Mouse (Mus musculus): ENCODE measurements around the gene Smim14. TPM values are rescaled to one million over a fixed set of nuclear protein-coding genes. Genes with fewer than 3 reads are reported as not detected.
"Not testable (repeated sequence)": the region's sequence is repeated elsewhere in the genome, so short reads cannot be mapped to it uniquely, and the experiment has no call there.

Smim14 gene
- polyA plus RNA-seq, 1 experiment from 2014 or later, result 45.8 TPM

- H3K4me3 ChIP-seq (replicated peaks), result no peak overlapping the region
- no peak overlapping the region for H3K9ac ChIP-seq
- H3K36me3 ChIP-seq (replicated peaks), result 0 out of 2 replicates have a peak, but pooled peaks cover 25% of the 10 kb centered on the region
- H3K27me3 ChIP-seq, result no peaks in the 10 kb centered on the region
- no peak overlapping the region for H3K27ac ChIP-seq (replicated peaks)
- WGBS (ENCODE audit: insufficient replicate concordance), result 85% methylated on average over 3 of the region's 3 CpGs
- ATAC-seq (ENCODE audit: insufficient read depth), result no peak
- H3K9me3 ChIP-seq (replicated peaks), result no peaks in the 10 kb centered on the region
- H3K4me2 ChIP-seq, result no peak overlapping the region
- H3K4me1 ChIP-seq (replicated peaks), result peaks cover 27% of the 10 kb centered on the region
Measured at GRCm38 (mm10) chr5:65541889-65542288, 4.9 kb upstream of the Smim14 start.

- 76% methylated on average over 3 of the region's 3 CpGs for WGBS (ENCODE audit: insufficient replicate concordance)
- Histone ChIP-seq H3K9ac (no peak overlapping the region), H3K27ac (replicated peaks) (no peak overlapping the region), H3K4me1 (replicated peaks) (peaks cover 33% of the 10 kb centered on the region), H3K4me2 (peak overlapping the region; percentile 67), H3K4me3 (replicated peaks) (no peak overlapping the region), H3K36me3 (replicated peaks) (0 out of 2 replicates have a peak, but pooled peaks cover 20% of the 10 kb centered on the region), H3K9me3 (replicated peaks) (no peaks in the 10 kb centered on the region), H3K27me3 (no peaks in the 10 kb centered on the region)
- no peak for ATAC-seq (ENCODE audit: insufficient read depth)
Measured at GRCm38 (mm10) chr5:65539786-65540185, 2.8 kb upstream of the Smim14 start.

GRCm38 (mm10) chr5:65538829-65539228, 1.8 kb upstream of the Smim14 start:
- 0 out of 2 replicates have a peak, but pooled peaks cover 20% of the 10 kb centered on the region for H3K36me3 ChIP-seq (replicated peaks)
- H3K9ac ChIP-seq, result no peak overlapping the region; the same call in 1 of the 2 replicates
- H3K27ac ChIP-seq (replicated peaks), result no peak overlapping the region
- H3K4me2 ChIP-seq, result peak overlapping the region; percentile 67
- H3K27me3 ChIP-seq, result no peaks in the 10 kb centered on the region
- H3K9me3 ChIP-seq (replicated peaks), result no peaks in the 10 kb centered on the region
- no peak for ATAC-seq (ENCODE audit: insufficient read depth)
- WGBS (ENCODE audit: insufficient replicate concordance), result 30% methylated on average over 4 of the region's 4 CpGs
- H3K4me1 ChIP-seq (replicated peaks), result peaks cover 36% of the 10 kb centered on the region
- H3K4me3 ChIP-seq (replicated peaks), result peak overlapping the region; percentile 45

- H3K4me2 ChIP-seq, result peak overlapping the region; percentile 88
- peak overlapping the region; percentile 98 for H3K9ac ChIP-seq
- WGBS (ENCODE audit: insufficient replicate concordance), result 0% methylated on average over 4 of the region's 4 CpGs
- H3K4me1 ChIP-seq (replicated peaks), result peaks cover 36% of the 10 kb centered on the region
- H3K9me3 ChIP-seq (replicated peaks), result no peaks in the 10 kb centered on the region
- no peak for ATAC-seq (ENCODE audit: insufficient read depth)
- no peaks in the 10 kb centered on the region for H3K27me3 ChIP-seq
- H3K27ac ChIP-seq (replicated peaks), result peak overlapping the region; percentile 96
- peak overlapping the region; percentile 97 for H3K4me3 ChIP-seq (replicated peaks)
- 0 out of 2 replicates have a peak, but pooled peaks cover 13% of the 10 kb centered on the region for H3K36me3 ChIP-seq (replicated peaks)
Measured at GRCm38 (mm10) chr5:65538121-65538520, 1.1 kb upstream of the Smim14 start.

DNA sequence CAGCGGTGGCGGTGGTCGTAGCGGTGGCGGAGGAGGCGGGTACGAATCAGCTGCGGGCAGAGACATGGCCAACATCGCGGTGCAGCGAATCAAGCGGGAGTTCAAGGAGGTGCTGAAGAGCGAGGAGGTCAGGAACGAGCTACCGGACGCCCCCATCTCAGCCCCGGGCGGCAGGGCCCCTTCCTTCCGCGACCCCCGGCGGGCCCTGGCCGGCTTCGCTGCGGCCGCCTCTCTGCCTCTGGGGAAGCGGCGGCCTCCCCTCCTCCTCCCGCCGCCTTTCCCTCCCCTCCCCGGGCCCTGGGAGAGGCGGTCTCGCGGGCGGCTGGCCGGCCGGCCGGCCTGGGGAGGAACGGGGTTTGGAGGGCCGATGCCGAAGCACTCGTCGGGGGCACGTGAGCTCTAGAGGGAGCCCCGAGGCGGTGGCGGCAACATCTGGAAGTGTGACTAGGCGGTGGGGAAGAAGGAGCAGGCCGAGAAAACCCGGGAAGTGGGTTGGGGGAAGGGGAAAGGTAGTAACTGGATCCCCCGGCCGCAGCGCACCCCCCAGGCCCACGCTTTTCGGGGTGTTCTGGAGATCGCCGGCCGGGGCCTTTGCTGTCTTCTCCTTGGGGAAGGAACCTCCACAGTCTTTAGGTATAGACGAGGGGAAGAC, 562 bp upstream of the Smim14 start:
- Histone ChIP-seq H3K9ac (peak overlapping the region; percentile 98), H3K36me3 (replicated peaks) (0 out of 2 replicates have a peak, but pooled peaks cover 10% of the 10 kb centered on the region), H3K27me3 (no peaks in the 10 kb centered on the region), H3K9me3 (replicated peaks) (no peaks in the 10 kb centered on the region), H3K4me1 (replicated peaks) (peaks cover 36% of the 10 kb centered on the region), H3K27ac (replicated peaks) (peak overlapping the region; percentile 96), H3K4me3 (replicated peaks) (peak overlapping the region; percentile 97), H3K4me2 (peak overlapping the region; percentile 88)
- peak; percentile 72 for ATAC-seq (ENCODE audit: insufficient read depth)
- WGBS (ENCODE audit: insufficient replicate concordance), result under 1% methylated on average over 59 of the region's 59 CpGs

GRCm38 (mm10) chr5:65536068-65536465, 917 bp downstream of the Smim14 start:
- Histone ChIP-seq H3K9ac (peak overlapping the region; percentile 98), H3K27ac (replicated peaks) (peak overlapping the region; percentile 96), H3K4me3 (replicated peaks) (peak overlapping the region; percentile 97), H3K4me1 (replicated peaks) (peaks cover 33% of the 10 kb centered on the region), H3K4me2 (peak overlapping the region; percentile 88)
- ATAC-seq (ENCODE audit: insufficient read depth); H3K9me3 ChIP-seq (replicated peaks); H3K27me3 ChIP-seq; H3K36me3 ChIP-seq (replicated peaks): not testable (repeated sequence)
- WGBS (ENCODE audit: insufficient replicate concordance), result 68% methylated on average over 10 of the region's 10 CpGs

DNA sequence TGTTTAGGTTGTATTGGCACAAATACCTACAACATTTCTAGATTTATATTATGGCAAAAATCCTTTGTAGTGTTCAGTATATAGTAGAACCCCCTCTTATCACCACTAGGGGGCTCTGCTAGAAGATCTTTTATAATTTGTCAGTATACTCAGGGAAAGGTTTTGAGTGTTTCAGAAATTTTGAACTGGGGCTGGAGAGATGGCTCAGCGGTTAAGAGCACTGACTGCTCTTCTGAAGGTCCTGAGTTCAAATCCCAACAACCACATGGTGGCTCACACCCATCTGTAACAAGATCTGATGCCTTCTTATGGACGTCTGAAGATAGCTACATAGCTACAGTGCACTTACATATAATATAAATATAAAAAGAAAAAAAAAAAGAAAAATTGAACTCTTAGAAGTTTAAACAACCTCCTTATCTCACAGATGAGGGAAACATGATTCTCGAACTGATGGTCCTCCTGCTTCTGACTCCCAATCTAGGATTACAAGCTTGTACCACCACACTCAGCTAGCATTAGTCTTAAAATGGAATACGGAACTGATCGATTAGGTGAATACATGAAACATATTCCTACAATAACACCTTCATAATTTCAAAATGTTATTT, 1.4 kb downstream of the Smim14 start:
- Histone ChIP-seq H3K9ac (no peak overlapping the region), H3K36me3 (replicated peaks) (no peaks in the 10 kb centered on the region), H3K4me1 (replicated peaks) (peaks cover 31% of the 10 kb centered on the region), H3K9me3 (replicated peaks) (no peaks in the 10 kb centered on the region), H3K27me3 (no peaks in the 10 kb centered on the region), H3K27ac (replicated peaks) (peak overlapping the region; percentile 96; the same call in 1 of the 2 replicates), H3K4me3 (replicated peaks) (no peak overlapping the region), H3K4me2 (no peak overlapping the region)
- ATAC-seq (ENCODE audit: insufficient read depth), result no peak
- WGBS (ENCODE audit: insufficient replicate concordance), result 44% methylated on average over 5 of the region's 5 CpGs

GRCm38 (mm10) chr5:65534496-65534895, 2.5 kb downstream of the Smim14 start:
- Histone ChIP-seq H3K9me3 (replicated peaks) (no peaks in the 10 kb centered on the region), H3K9ac (no peak overlapping the region), H3K36me3 (replicated peaks) (no peaks in the 10 kb centered on the region), H3K4me2 (no peak overlapping the region), H3K27ac (replicated peaks) (no peak overlapping the region), H3K4me3 (replicated peaks) (no peak overlapping the region), H3K4me1 (replicated peaks) (peaks cover 32% of the 10 kb centered on the region), H3K27me3 (no peaks in the 10 kb centered on the region)
- WGBS (ENCODE audit: insufficient replicate concordance), result 72% methylated on average over 4 of the region's 4 CpGs
- ATAC-seq (ENCODE audit: insufficient read depth), result no peak

DNA sequence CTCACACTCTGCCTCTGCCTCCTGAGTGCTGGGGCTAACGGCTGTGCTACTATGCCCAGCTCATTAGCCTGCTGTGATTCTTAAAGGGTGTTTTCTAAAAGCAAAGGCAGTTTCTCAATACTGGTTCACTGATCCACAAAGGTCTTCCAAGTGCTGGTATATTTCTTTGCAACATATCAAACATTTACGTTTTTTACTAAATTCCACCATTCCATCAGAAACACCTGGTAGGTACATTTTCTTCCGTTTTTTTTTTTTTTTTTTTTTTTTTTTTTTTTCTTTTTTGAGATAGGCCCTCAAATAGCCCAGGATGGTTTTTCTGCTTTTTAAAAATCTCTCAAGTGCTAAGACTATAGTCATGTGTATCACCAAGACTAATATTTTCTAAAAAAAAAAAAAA, 5.7 kb downstream of the Smim14 start:
- no peaks in the 10 kb centered on the region for H3K9me3 ChIP-seq (replicated peaks)
- H3K4me3 ChIP-seq (replicated peaks), result no peak overlapping the region
- no peak for ATAC-seq (ENCODE audit: insufficient read depth)
- no peaks in the 10 kb centered on the region for H3K27me3 ChIP-seq
- H3K36me3 ChIP-seq (replicated peaks), result no peaks in the 10 kb centered on the region
- 56% methylated on average over 3 of the region's 3 CpGs for WGBS (ENCODE audit: insufficient replicate concordance)
- H3K27ac ChIP-seq (replicated peaks), result no peak overlapping the region
- peaks cover 20% of the 10 kb centered on the region for H3K4me1 ChIP-seq (replicated peaks)
- no peak overlapping the region for H3K4me2 ChIP-seq
- no peak overlapping the region for H3K9ac ChIP-seq

DNA sequence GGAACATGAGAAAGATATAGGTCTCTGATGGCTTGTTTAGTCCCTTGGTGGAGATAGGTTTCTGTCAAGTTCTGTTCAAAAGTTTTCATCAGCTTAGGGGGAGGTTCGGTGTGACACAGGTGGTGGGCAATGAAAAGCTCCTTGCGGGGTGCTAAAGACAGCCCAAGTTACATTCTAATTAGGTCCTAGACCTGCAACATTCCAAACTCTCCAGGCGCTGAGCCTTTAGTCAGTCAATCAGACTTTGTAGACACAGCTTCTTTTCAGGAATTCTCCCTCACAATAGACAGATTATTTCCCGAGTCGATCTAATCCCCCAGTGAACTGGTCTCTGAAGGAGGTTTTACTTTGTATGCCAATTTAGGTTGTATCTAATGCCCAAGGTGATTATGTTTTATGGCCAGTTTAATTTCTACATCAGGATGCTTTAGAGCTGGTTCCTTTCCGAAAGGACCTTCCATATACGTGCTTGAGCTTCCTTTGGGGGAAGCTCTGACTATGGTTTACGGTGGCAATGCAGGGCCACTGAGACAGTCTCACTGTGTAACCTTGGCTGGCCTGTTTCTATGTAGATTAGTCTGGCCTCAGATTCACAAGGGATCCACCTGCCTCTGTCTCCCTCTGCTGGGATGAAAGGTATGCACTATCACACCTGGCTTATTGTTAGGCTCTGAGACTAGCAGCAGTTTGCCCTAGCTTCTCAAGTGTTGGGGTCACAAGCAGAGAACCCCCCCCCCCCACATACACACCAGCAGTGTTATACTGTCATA, 11.1 kb downstream of the Smim14 start:
- Histone ChIP-seq H3K9ac (no peak overlapping the region), H3K4me2 (no peak overlapping the region), H3K36me3 (replicated peaks) (no peaks in the 10 kb centered on the region), H3K4me3 (replicated peaks) (no peak overlapping the region), H3K9me3 (replicated peaks) (no peaks in the 10 kb centered on the region), H3K27ac (replicated peaks) (no peak overlapping the region), H3K27me3 (no peaks in the 10 kb centered on the region), H3K4me1 (replicated peaks) (peaks cover 6% of the 10 kb centered on the region; the same call in 1 of the 2 replicates)
- no peak for ATAC-seq (ENCODE audit: insufficient read depth)
- 43% methylated on average over 8 of the region's 8 CpGs for whole genome bisulfite sequencing (ENCODE audit: insufficient replicate concordance)

DNA sequence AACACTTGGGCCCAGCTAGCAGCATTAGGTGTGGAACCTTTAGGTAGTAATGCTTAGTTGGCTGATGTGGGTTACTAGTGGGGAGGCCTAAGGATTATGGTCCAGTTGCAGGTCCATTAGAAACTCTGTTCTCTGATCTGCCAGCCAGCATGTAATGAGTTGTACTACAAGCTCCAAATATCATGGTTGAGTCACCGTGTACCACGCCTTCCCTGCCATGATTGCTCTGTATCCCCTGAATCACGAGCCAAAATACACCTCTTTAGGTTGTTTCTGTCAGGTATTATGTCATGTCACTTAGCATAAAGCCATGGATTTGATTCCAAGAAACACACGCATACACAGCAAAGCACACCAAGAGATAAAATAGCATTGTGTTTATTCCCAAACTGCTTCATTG, 12.2 kb downstream of the Smim14 start:
- Histone ChIP-seq H3K27me3 (no peaks in the 10 kb centered on the region), H3K4me3 (replicated peaks) (no peak overlapping the region), H3K4me2 (no peak overlapping the region), H3K9me3 (replicated peaks) (no peaks in the 10 kb centered on the region), H3K36me3 (replicated peaks) (no peaks in the 10 kb centered on the region), H3K27ac (replicated peaks) (no peak overlapping the region), H3K9ac (no peak overlapping the region), H3K4me1 (replicated peaks) (0 out of 2 replicates have a peak, but pooled peaks cover under 1% of the 10 kb centered on the region)
- 61% methylated on average over 4 of the region's 4 CpGs for WGBS (ENCODE audit: insufficient replicate concordance)
- ATAC-seq (ENCODE audit: insufficient read depth), result no peak
